Mouse (Mus musculus) kidney, adult 18-20 months (tissue): ENCODE measurements at regions not wholly inside any gene's neighbourhood (a gene's known extent, or its start where the extent isn't known, plus 50 kb on each side); places are given as distances from the start of the nearest gene placed in this dataset.

ENCODE experiments used
- DNase-seq: peaks from one replicate; pipeline ENCODE4 v3.0.0; 2021

DNA sequence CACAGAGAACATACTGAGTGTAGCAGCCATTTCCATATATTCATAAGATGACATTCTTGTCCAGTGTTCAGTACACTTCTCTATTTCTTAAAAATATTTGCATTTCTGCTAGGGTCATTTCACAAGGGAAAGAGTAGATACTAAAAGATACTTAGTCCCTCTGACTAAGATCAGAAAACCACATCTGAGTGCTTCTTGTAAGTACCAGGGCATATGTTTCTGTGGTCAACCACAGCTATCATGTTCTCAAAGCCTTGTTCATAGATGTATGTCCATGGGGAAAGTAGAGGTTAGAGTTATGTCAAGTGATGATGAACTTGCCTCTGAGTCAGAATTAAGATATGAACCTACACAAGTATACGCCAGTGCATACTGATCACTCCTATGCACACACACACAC lies 279.2 kb upstream of the Clnk start:
- no peak for DNase-seq

DNA sequence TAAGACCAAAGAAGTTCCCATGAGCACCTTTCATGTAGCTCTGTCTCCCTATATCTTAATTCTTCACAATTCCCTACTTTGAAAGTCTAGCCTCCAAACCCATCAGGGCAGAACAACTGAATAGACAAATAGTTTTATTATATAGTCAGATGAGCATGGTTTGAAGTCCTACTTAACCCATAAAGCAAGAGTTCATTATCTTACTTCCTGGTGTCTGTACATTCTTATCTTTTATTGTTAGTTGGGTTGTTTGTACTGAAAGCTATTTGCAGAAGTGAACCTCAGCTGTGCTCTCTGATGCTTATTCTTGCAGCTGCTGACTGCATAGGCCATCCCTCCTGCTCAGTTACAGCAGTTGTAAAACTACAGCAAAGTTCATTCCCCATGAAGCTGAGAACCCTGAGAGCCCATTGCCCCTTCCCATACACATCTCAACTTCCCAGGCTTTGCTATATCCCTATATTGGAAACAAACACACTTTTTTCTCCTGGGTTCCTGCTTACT lies 276.7 kb upstream of the Clnk start:
- DNase-seq = no peak

- DNase-seq = no peak
These were observed 275.3 kb upstream of the Clnk start for GRCm38 (mm10) chr5:39151917-39152316.

DNA sequence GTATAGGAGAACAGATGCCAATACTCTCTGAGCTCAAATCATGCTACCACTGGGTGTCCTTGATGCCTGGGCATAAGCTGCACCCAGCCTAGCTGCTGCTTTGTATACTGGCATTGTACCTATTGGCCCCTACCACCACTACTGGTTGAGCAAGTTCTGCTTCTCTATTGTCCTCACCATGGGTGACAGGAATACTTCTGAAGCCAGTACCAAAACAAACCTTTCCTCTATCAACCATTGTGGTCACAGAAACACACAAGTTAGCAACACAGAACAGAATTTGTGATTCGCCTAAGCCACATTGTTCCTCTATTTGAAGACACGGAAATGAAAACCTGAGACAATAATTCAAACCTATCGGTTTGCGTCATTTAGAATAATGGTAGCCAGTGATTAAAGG lies 274.3 kb upstream of the Clnk start:
- no peak for DNase-seq

DNA sequence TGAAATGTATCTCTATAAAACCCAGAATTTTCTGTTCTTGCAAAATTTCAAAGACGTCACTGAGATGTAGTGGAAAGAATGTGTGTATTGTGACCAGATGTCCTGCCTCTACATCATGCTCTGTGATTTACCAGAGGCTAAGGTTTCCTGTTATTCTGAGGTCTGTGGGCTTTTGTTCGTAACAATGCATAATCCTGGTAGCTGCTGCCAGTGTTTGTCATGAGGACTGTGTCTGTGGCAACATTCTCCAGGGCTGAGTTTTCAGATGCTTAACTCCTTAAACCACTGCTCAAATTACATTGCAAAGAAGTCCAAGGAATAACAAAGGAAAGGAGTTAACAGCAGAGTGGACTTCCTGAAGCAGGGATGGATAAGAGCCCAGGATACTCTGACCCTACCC lies 269.0 kb upstream of the Clnk start:
- no peak for DNase-seq

- no peak for DNase-seq
These were observed 267.6 kb upstream of the Clnk start for GRCm38 (mm10) chr5:39144225-39144624.

- DNase-seq = no peak
These were observed 267.0 kb upstream of the Clnk start for GRCm38 (mm10) chr5:39143648-39144047.

DNA sequence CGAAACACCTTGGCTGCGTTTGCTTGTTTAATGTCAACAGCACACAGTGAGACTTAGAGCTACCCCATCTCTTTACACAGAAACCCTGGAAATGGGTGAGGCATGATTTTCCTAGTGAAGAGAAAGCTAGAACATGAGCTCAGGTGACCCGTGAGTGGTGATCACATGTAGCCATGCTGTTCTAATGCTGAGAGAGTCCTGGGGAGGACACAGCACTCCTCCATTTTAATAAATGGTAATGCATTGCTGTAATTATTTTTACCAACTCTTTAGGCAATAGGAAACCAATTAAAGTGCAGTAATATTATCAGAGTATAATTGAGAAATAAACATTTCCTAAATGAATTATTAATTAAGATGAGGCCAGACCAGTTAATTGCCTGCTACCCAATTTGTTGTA lies 261.8 kb upstream of the Clnk start:
- DNase-seq = no peak

DNA sequence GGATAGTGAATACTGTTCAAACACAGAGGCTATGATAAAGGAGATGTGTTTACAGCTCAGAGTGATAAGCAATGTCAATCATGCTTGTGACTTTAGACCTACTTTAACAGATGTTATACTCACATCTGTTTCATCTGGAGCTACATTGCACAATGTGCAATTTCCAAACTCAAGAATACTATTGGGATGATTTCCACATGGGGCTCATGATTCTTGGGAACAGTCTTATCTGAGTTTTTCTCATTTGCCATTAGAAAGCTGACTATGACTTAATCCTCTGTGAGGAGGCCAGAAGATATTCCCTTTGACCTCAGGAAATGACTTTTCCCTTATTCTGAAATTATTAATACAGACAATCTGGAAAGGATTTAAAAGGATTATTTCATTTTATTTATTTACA lies 252.3 kb upstream of the Clnk start:
- no peak for DNase-seq

GRCm38 (mm10) chr5:39126833-39127232 lies 250.2 kb upstream of the Clnk start:
- DNase-seq = no peak

DNA sequence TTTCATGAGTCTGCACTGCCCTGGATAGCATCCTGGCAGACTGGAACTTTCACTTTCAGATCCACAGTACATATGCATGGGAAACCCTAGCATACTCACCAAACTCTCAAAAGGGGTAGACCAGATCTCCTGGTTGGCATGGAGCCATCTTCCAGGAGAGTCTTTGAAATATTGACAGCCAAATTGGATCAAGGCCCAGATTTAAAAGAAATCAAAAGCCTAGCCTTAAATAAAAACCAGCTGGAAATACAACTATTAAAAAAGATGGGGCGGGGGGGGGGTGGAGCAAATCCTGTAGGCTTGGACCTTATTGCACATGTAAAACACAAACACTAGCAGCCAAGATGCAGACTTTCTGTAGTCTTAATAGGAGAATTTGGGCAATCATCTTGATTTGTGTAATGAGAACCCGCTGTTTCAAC lies 249.7 kb upstream of the Clnk start:
- DNase-seq = no peak

GRCm38 (mm10) chr5:39110336-39110735 lies 233.7 kb upstream of the Clnk start:
- no peak for DNase-seq

DNA sequence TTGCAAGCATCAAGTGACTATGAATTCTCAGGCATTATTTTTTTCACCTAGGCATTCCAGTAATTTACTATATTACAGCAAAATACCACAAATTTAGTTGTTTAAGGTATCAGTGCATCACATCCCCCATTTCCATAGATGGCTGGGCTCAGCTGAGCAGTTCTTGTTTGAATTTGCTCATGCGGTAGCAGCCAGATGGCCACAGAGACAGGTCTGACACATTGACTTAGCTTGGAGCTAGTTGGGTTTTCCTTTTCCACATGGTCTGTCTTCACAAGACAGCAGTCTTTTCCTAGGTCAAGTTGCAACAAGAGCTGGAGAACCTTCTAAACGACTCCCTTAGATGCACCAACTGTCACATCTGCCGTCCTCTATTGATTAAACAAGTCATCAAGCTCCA lies 232.9 kb upstream of the Clnk start:
- no peak for DNase-seq

GRCm38 (mm10) chr5:39099113-39099512 lies 222.5 kb upstream of the Clnk start:
- peak; percentile 25 for DNase-seq

GRCm38 (mm10) chr5:39094875-39095274 lies 218.3 kb upstream of the Clnk start:
- DNase-seq = no peak

GRCm38 (mm10) chr5:39076555-39077178 lies 200.1 kb upstream of the Clnk start:
- DNase-seq = no peak

DNA sequence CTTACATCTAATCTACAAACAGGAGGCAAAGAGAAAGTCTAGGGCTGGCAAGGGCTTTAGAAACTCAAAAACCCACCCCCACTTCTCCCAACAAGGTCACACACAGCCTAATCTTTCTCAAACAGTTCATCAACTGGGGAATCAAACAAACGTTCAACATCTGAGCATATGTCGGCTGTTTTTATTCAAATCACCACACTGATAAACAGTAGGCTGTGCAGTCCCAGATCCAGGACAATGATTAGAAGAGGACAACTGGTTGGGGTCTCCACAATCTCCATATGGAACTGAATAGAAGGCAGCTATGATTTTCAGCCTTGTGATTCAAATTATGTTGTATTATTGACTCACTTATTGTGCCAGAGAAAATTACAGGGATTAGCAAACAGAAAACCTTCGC lies 193.1 kb upstream of the Clnk start:
- no peak for DNase-seq

DNA sequence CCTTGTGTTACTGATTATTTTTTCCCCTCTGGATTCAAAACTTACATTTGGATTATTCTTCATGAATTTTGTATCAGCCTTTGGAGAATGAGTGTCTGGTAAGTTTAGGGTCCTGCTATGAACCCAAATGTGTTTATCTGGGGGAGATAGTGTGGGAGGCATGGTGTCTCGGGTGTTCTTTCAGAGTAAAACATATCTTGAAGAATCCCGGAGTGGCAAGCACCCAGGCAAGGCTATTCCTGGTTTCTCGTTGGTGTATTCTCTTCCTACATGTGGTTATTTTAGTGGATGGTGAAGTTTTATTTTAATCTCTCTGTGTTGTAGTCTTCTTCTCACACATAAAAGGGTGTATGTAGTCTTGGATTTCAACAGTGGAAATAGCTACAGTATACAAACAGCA lies 186.4 kb upstream of the Clnk start:
- DNase-seq = no peak

GRCm38 (mm10) chr5:39052490-39053250 lies 176.1 kb upstream of the Clnk start:
- DNase-seq = no peak

DNA sequence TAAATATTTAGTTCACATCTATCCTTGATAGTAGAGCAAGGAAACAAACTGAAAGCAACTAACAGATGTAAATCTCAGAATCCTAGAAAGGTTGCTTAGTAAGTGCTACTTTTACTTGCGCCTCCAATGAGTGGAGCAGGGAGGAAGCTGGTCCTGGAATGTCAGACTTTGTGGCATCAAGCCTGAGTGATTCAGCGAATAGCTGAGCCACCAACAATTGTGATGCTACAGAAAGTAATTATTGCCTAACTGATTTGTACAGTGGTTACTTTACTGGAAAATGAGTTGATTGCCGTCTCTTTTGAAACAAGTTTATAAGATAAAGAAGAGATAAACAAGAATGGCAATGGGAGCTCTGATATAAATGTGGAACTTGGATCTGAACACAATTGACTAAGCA lies 173.9 kb upstream of the Clnk start:
- no peak for DNase-seq

DNA sequence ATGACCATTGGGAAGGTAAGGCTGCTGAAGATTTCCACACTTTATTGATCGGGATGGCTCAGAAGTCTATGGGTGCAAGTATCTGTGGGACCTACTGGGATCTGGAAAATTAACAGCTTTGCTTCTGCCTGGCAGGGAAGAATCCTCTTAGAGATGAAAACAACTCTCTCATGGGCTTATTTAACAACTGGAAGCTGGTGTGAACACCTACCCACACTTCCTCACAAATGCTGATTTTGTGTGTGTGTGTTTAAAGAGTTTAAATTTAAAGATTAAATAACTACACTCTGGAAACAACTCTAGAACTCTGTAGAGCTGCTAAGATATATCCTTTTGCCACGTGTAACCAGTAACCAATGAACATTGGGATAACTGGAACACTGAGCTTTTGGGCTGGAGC lies 172.5 kb upstream of the Clnk start:
- no peak for DNase-seq

DNA sequence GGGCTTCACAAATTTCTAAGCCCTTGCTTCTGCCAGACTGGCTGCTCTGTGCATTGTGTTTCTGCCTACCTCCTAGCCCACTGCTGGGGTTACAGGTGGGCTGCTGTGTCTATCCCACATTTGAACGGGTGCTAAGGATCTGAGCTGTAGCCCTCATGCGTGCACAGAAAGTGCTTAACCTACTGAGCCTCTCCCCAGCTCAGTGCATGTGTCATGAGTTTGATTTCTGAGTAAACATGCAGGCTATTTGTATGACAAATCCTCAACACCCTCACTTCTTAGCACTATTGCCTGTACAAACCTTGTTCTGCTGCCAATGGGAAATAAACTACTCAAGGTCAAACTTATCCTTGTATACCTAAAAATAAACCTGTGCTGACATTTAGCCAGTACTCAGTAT lies 163.9 kb upstream of the Clnk start:
- no peak for DNase-seq

- DNase-seq = no peak
These were observed 146.6 kb upstream of the Clnk start for GRCm38 (mm10) chr5:39023241-39023640.

GRCm38 (mm10) chr5:39000643-39001042 lies 124.0 kb upstream of the Clnk start:
- no peak for DNase-seq

GRCm38 (mm10) chr5:38999700-39000099 lies 123.1 kb upstream of the Clnk start:
- DNase-seq = no peak
